ENCODE assay signal across 19 mouse cellular contexts in genomic region chr4:133285950-133286349, GRCm38 (mm10). TPM values are rescaled to one million over a fixed set of nuclear protein-coding genes. Genes with fewer than 3 reads are reported as not detected.
A peak's percentile ranks its signal among the peaks of the same experiment; 100 is the strongest.
DNase-seq lines count a peak whose midpoint lies in the region; ATAC-seq and TF ChIP-seq lines count a peak whose summit lies in the region.
"Had no signal": no experiment of that assay in that cellular context is flagged by ENCODE, and none has a peak within 500 bp of the region (broad histone marks: within the 10 kb centered on the region; RNA-seq: fewer than 3 reads in every experiment).

No protein-coding gene starts in this region.

- ATAC-seq in heart, embryonic 11.5 days (replicated peaks; ENCODE audit: insufficient number of reproducible peaks, low FRiP score, low TSS enrichment): peak; percentile 75
- peak; percentile 92 for ATAC-seq in erythroid progenitor cell, adult 5-6 weeks (replicated peaks; ENCODE audit: low FRiP score, poor library complexity, severe bottlenecking)
- ATAC-seq in liver, embryonic 16.5 days (ENCODE audit: low read depth): peak; percentile 92
- ATAC-seq: forebrain, embryonic 16.5 days; midbrain, embryonic 13.5 days had no signal

- 32% methylated on average over 5 of the region's 5 CpGs for WGBS in heart, embryonic 11.5 days (ENCODE audit: insufficient replicate concordance)
- 36% methylated on average over 5 of the region's 5 CpGs for WGBS in heart, adult 2 months
- WGBS in liver, embryonic 16.5 days (ENCODE audit: insufficient replicate concordance): 20% methylated on average over 5 of the region's 5 CpGs

- H3K27ac ChIP-seq in heart, embryonic 11.5 days (ENCODE audit: low read depth, low read length): peak overlapping the region; percentile 31; the same call in 1 of the 2 replicates
- H3K27ac ChIP-seq in heart, adult 2 months: no peak overlapping the region
- H3K27ac ChIP-seq in MEL (ENCODE audit: control insufficient read depth, low read depth, low read length): peak overlapping the region; percentile 38
- H3K27ac ChIP-seq in liver, embryonic 16.5 days (ENCODE audit: low read length): peak overlapping the region; percentile 83
- H3K27ac ChIP-seq: embryonic facial prominence, embryonic 15.5 days; limb, embryonic 13.5 days; midbrain, embryonic 13.5 days had no signal

- no peaks in the 10 kb centered on the region for H3K36me3 ChIP-seq in heart, embryonic 11.5 days (ENCODE audit: control insufficient read depth, insufficient read depth, low read length)
- H3K36me3 ChIP-seq in heart, adult 2 months (ENCODE audit: control insufficient read depth, insufficient read depth, low read length): no peaks in the 10 kb centered on the region
- H3K36me3 ChIP-seq in MEL (ENCODE audit: control insufficient read depth in 1 of 2, insufficient read depth in 2 of 2, low read length in 2 of 2): peaks cover 0 to 36% of the 10 kb centered on the region in 2 experiments; a peak in 2 of 4 replicates
- no peaks in the 10 kb centered on the region for H3K36me3 ChIP-seq in liver, embryonic 16.5 days (ENCODE audit: control insufficient read depth, insufficient read depth)
- H3K36me3 ChIP-seq: embryonic facial prominence, embryonic 15.5 days; limb, embryonic 13.5 days; midbrain, embryonic 13.5 days had no signal

- H3K4me1 ChIP-seq in heart, embryonic 11.5 days (ENCODE audit: control insufficient read depth, insufficient read depth, low read length): peaks cover 26% of the 10 kb centered on the region
- peaks cover 3% of the 10 kb centered on the region; the same call in 1 of the 2 replicates for H3K4me1 ChIP-seq in heart, adult 2 months (ENCODE audit: control insufficient read depth, insufficient read depth, low read length)
- H3K4me1 ChIP-seq in MEL (ENCODE audit: control insufficient read depth in 1 of 2, insufficient read depth in 2 of 2, low read length in 2 of 2): peaks cover 8 to 40% of the 10 kb centered on the region in 2 experiments
- peaks cover 50% of the 10 kb centered on the region for H3K4me1 ChIP-seq in liver, embryonic 16.5 days (ENCODE audit: control insufficient read depth, low read depth, low read length)

- H3K9me3 ChIP-seq in heart, embryonic 11.5 days (replicated peaks; ENCODE audit: control insufficient read depth, low read length): no peaks in the 10 kb centered on the region
- no peaks in the 10 kb centered on the region for H3K9me3 ChIP-seq in MEL (replicated peaks; ENCODE audit: insufficient read depth, low read length)
- no peaks in the 10 kb centered on the region for H3K9me3 ChIP-seq in liver, embryonic 16.5 days (replicated peaks; ENCODE audit: control insufficient read depth, low read length)
- H3K9me3 ChIP-seq: embryonic facial prominence, embryonic 15.5 days; limb, embryonic 13.5 days; midbrain, embryonic 13.5 days had no signal

- H3K4me2 ChIP-seq in heart, embryonic 11.5 days: peak overlapping the region; percentile 20; the same call in 1 of the 2 replicates
- H3K4me2 ChIP-seq in liver, embryonic 16.5 days (ENCODE audit: low read depth, low read length): peak overlapping the region; percentile 44
- H3K4me2 ChIP-seq: embryonic facial prominence, embryonic 15.5 days; limb, embryonic 13.5 days; midbrain, embryonic 13.5 days had no signal

- no peak for TF ChIP-seq POLR2A in heart, adult 2 months (IDR thresholded peaks at IDR 0.05; ENCODE audit: insufficient read depth, low read depth, low read length)
- TF ChIP-seq POLR2A in MEL (IDR thresholded peaks at IDR 0.05; ENCODE audit: control insufficient read depth in 1 of 2, insufficient read depth in 1 of 2, low read depth in 1 of 2, low read length in 2 of 2, poor library complexity in 1 of 2): no peak

- intact Hi-C loops in heart, adult 2 months (cut with DNase I): no loop called here

- H3K79me2 ChIP-seq in heart, adult 2 months (replicated peaks; ENCODE audit: control insufficient read depth, insufficient read depth, low read length): no peaks in the 10 kb centered on the region
- no peaks in the 10 kb centered on the region for H3K79me2 ChIP-seq in MEL (ENCODE audit: control insufficient read depth, insufficient read depth, low read length, poor library complexity)

- no peak for TF ChIP-seq CTCF in heart, adult 2 months (IDR thresholded peaks at IDR 0.05)
- TF ChIP-seq CTCF in MEL (IDR thresholded peaks at IDR 0.05 in 2 of 3, conservative IDR thresholded peaks at IDR 0.05 in 1 of 3; ENCODE audit: control insufficient read depth in 1 of 3, insufficient read depth in 1 of 3, low read depth in 2 of 3, low read length in 3 of 3, poor library complexity in 1 of 3, severe bottlenecking in 1 of 3): no peak

- no peak for TF ChIP-seq EP300 in heart, adult 2 months (IDR thresholded peaks at IDR 0.05; ENCODE audit: insufficient read depth, low read depth, low read length)
- peak; percentile 91 to 95 for TF ChIP-seq EP300 in MEL (IDR thresholded peaks at IDR 0.05; ENCODE audit: low read depth in 1 of 2, low read length in 2 of 2)

- no peak for DNase-seq in heart, adult 2 months
- DNase-seq in MEL (ENCODE audit: low read depth, low spot score): peak; percentile 87
- no peak for DNase-seq in kidney, postnatal 25 days
- DNase-seq in adrenal gland, adult 2 months: no peak
- no peak for DNase-seq in retina, postnatal 1 day
- DNase-seq: adrenal gland, postnatal 36 days; cerebellum, adult 2 months; gastrocnemius, postnatal 25 days; heart, postnatal 4 days; kidney, adult 11 months; kidney, postnatal 36 days; layer of hippocampus, postnatal 36 days had no signal

- TF ChIP-seq RAD21 in MEL (IDR thresholded peaks at IDR 0.05; ENCODE audit: low read depth, low read length): no peak

- no peak overlapping the region for H3K9ac ChIP-seq in heart, embryonic 11.5 days (ENCODE audit: low read depth, low read length)
- no peak overlapping the region for H3K9ac ChIP-seq in heart, adult 2 months (ENCODE audit: low read depth, low read length)
- no peak overlapping the region for H3K9ac ChIP-seq in MEL (ENCODE audit: control insufficient read depth, low read depth, low read length, poor library complexity, severe bottlenecking)
- peak overlapping the region; percentile 16; the same call in 1 of the 2 replicates for H3K9ac ChIP-seq in liver, embryonic 16.5 days (ENCODE audit: low read depth, low read length)
- H3K9ac ChIP-seq: embryonic facial prominence, embryonic 15.5 days; limb, embryonic 13.5 days; midbrain, embryonic 13.5 days had no signal

- no peak overlapping the region for H3K4me3 ChIP-seq in heart, embryonic 11.5 days (ENCODE audit: low read depth, low read length)
- H3K4me3 ChIP-seq in heart, adult 2 months: no peak overlapping the region
- H3K4me3 ChIP-seq in MEL (ENCODE audit: control insufficient read depth in 1 of 2, insufficient read depth in 1 of 2, low read depth in 2 of 2, low read length in 2 of 2): no peak overlapping the region
- no peak overlapping the region for H3K4me3 ChIP-seq in liver, embryonic 16.5 days (ENCODE audit: low read depth, low read length)
- H3K4me3 ChIP-seq: embryonic facial prominence, embryonic 15.5 days; limb, embryonic 13.5 days; midbrain, embryonic 13.5 days had no signal

- H3K27me3 ChIP-seq in heart, embryonic 11.5 days (ENCODE audit: control insufficient read depth, insufficient read depth, low read length): no peaks in the 10 kb centered on the region
- no peaks in the 10 kb centered on the region for H3K27me3 ChIP-seq in heart, adult 2 months (ENCODE audit: control insufficient read depth, insufficient read depth, low read length)
- no peaks in the 10 kb centered on the region for H3K27me3 ChIP-seq in MEL (ENCODE audit: control insufficient read depth in 1 of 2, insufficient read depth in 2 of 2, low read length in 2 of 2)
- H3K27me3 ChIP-seq in liver, embryonic 16.5 days (ENCODE audit: control insufficient read depth, insufficient read depth, low read depth, low read length): no peaks in the 10 kb centered on the region
- H3K27me3 ChIP-seq: embryonic facial prominence, embryonic 15.5 days; limb, embryonic 13.5 days; midbrain, embryonic 13.5 days had no signal

RNA-seq across cellular contexts. Expression of gene Tmem222, which starts 8.4 kb away (rescaled TPM):
- polyA plus RNA-seq in heart, embryonic 11.5 days (2014; fragmentation: Nextera tagmentation; extraction: Ambion mirVana): 57.5 and 64.9 TPM in 2 replicates
- 10 to 100 TPM; 31.9 to 33.9 TPM for total RNA-seq in heart, adult 2 months (2021)
- 48.3 and 72.9 TPM in 2 replicates for polyA plus RNA-seq in heart, adult 2 months (2012; rRNA removed)
- total RNA-seq in MEL (2012; rRNA removed): 45.1 and 51.8 TPM in 2 replicates
- 10 to 100 TPM in 1 of 2 experiments, not detected in 1; 69.2 TPM for polyA plus RNA-seq in MEL (2012; ENCODE audit: insufficient read depth in 1 of 2, insufficient read length in 2 of 2, low read depth in 1 of 2, low replicate concordance in 2 of 2, missing spikeins in 1 of 2)
- total RNA-seq in erythroid progenitor cell, adult 5-6 weeks (2015; ENCODE audit: low replicate concordance): 5.0 and 10.1 TPM in 2 replicates
- 9.8 and 11.3 TPM in 2 replicates for total RNA-seq in erythroid progenitor cell, adult 5-6 weeks (2017; ENCODE audit: low replicate concordance)
- 32.7 and 34.9 TPM in 2 replicates for polyA plus RNA-seq in liver, embryonic 16.5 days (2015; fragmentation: Nextera tagmentation; extraction: Ambion mirVana)
- total RNA-seq in adrenal gland, adult 2 months (2021): 10 to 100 TPM; 59.7 to 78.2 TPM
- polyA plus RNA-seq in adrenal gland, adult 2 months (2012; rRNA removed): 123 and 125 TPM in 2 replicates

RNA-seq across cellular contexts. Expression of gene Sytl1, which starts 23.0 kb away (rescaled TPM):
- 0.11 and 0.42 TPM in 2 replicates for polyA plus RNA-seq in heart, embryonic 11.5 days (2014; fragmentation: Nextera tagmentation; extraction: Ambion mirVana)
- under 1 TPM; 0.29 to 0.61 TPM for total RNA-seq in heart, adult 2 months (2021)
- polyA plus RNA-seq in heart, adult 2 months (2012; rRNA removed): 0.53 and 0.80 TPM in 2 replicates
- total RNA-seq in MEL (2012; rRNA removed): 0.08 TPM in 1 of 2 replicates, not detected in the other
- under 1 TPM in 1 of 2 experiments, not detected in 1; 0.31 TPM for polyA plus RNA-seq in MEL (2012; ENCODE audit: insufficient read depth in 1 of 2, insufficient read length in 2 of 2, low read depth in 1 of 2, low replicate concordance in 2 of 2, missing spikeins in 1 of 2)
- 0.84 TPM in 1 of 2 replicates, not detected in the other for total RNA-seq in erythroid progenitor cell, adult 5-6 weeks (2015; ENCODE audit: low replicate concordance)
- total RNA-seq in erythroid progenitor cell, adult 5-6 weeks (2017; ENCODE audit: low replicate concordance): 1.8 TPM in 1 of 2 replicates, not detected in the other
- 1.1 and 1.4 TPM in 2 replicates for polyA plus RNA-seq in liver, embryonic 16.5 days (2015; fragmentation: Nextera tagmentation; extraction: Ambion mirVana)
- total RNA-seq in adrenal gland, adult 2 months (2021): 1 to 10 TPM; 1.4 to 1.9 TPM
- 2.2 and 2.8 TPM in 2 replicates for polyA plus RNA-seq in adrenal gland, adult 2 months (2012; rRNA removed)

RNA-seq across cellular contexts. Expression of gene Map3k6, which starts 45.3 kb away (rescaled TPM):
- 1.5 and 1.7 TPM in 2 replicates for polyA plus RNA-seq in heart, embryonic 11.5 days (2014; fragmentation: Nextera tagmentation; extraction: Ambion mirVana)
- 10 to 100 TPM; 16.3 to 27.3 TPM for total RNA-seq in heart, adult 2 months (2021)
- 12.0 and 15.7 TPM in 2 replicates for polyA plus RNA-seq in heart, adult 2 months (2012; rRNA removed)
- total RNA-seq in MEL (2012; rRNA removed): 12.1 and 21.9 TPM in 2 replicates
- 10 to 100 TPM in 1 of 2 experiments, not detected in 1; 19.1 TPM for polyA plus RNA-seq in MEL (2012; ENCODE audit: insufficient read depth in 1 of 2, insufficient read length in 2 of 2, low read depth in 1 of 2, low replicate concordance in 2 of 2, missing spikeins in 1 of 2)
- 4.2 TPM in 1 of 2 replicates, not detected in the other for total RNA-seq in erythroid progenitor cell, adult 5-6 weeks (2015; ENCODE audit: low replicate concordance)
- 8.1 TPM in 1 of 2 replicates, not detected in the other for total RNA-seq in erythroid progenitor cell, adult 5-6 weeks (2017; ENCODE audit: low replicate concordance)
- polyA plus RNA-seq in liver, embryonic 16.5 days (2015; fragmentation: Nextera tagmentation; extraction: Ambion mirVana): 2.2 and 3.0 TPM in 2 replicates
- total RNA-seq in adrenal gland, adult 2 months (2021): 10 to 100 TPM; 22.4 to 22.9 TPM
- 17.5 and 17.6 TPM in 2 replicates for polyA plus RNA-seq in adrenal gland, adult 2 months (2012; rRNA removed)
